Mouse (Mus musculus): Measurements from ENCODE around the gene Gm11032.

DNA sequence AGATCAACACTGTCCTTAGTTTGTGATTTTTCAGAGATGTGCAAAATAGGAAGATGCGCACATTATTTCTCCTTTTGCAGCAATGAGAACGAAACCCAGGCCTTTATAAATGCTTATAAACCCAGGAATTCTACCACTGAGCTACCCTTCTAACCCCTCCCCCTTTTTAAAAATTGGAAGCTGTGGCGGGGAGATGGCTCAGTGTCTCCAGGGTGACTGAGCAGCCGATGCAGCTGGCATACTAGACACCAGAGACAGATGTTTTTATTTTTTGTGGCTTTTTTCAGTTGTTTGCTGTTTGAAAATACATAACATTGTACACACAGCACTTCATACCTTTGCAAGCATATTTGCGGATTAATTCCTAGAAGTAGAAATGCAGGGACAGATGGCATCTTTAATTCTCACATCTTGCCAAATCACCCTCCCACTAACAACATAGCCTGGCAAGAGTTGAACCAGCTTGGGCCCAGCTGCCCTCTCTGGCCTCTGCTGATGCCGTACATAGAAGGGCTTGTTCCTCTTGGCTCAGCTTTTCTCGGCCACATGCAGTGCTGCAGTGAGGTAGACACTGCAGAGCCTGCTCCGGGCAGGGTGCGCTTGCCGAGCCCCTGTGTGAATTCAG, 42.1 kb downstream of the Gm11032 start:
- TF ChIP-seq CTCF (IDR thresholded peaks at IDR 0.05; ENCODE audit: low read depth) = no peak
- TF ChIP-seq EP300 (optimal IDR thresholded peaks at IDR 0.05) = no peak

Data from stomach, postnatal 0 days (tissue).